Mouse (Mus musculus) bone marrow macrophage, adult 2 months (primary cell): ENCODE data around the gene Krt82.

Experiments
- CTCF ChIP-seq: IDR thresholded peaks from 2 replicates; pipeline ENCODE4 v1.5.1; 2012; ENCODE audit warnings: low read depth, mild to moderate bottlenecking, low read length, moderate library complexity
- POLR2A ChIP-seq: IDR thresholded peaks from 2 replicates; pipeline ENCODE4 v1.6.1; 2012; ENCODE audit warnings: mild to moderate bottlenecking, low read depth, low read length, borderline replicate concordance

- TF ChIP-seq POLR2A, result no peak
- TF ChIP-seq CTCF, result no peak
These were observed 17.7 kb downstream of the Krt82 start, which contains the start of gene Krt84 for GRCm38 (mm10) chr15:101532720-101533119.
